ENCODE assay signal across 8 mouse cellular contexts in the genomic region with DNA sequence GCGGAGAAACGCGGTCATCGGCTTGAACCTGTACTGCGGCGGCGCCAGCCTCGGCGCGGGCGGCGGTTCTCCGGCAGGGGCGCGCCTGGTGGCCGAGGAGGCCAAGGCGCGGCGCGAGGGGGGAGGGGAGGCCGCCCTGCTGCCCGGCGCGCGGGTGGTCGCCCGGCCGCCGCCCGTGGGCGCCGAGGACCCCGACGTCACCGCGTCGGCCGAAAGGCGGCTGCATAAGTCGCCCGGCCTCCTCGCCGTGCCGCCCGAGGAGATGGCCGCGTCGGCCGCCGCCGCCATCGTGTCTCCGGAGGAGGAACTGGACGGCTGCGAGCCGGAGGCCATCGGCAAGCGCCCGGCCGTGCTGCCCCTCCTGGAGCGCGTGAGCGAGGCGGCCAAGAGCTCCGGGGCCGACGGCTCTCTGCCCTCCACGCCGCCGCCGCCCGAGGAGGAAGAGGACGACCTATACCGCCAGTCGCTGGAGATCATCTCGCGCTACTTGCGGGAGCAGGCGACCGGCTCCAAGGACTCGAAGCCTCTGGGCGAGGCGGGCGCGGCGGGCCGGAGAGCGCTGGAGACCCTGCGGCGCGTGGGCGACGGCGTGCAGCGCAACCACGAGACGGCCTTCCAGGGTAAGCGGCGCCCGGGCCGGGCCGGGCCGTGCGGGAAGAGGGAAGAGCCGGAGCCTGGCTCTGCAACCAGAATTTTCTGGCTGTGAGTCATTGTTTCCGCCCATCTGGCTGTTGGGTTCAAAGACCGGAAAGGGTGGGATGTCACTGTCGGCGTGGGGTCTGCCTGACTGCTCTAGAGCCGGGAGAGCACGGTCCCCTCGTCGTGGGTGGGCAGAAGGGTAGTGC. TPM values are rescaled to one million over a fixed set of nuclear protein-coding genes. Genes with fewer than 3 reads are reported as not detected.
DNase-seq lines count a peak whose midpoint lies in the region; ATAC-seq lines count a peak whose summit lies in the region.

No protein-coding gene starts in this region.

- H3K27me3 ChIP-seq in hindbrain, embryonic 14.5 days (ENCODE audit: control insufficient read depth, insufficient read depth, low read length) = no peaks in the 10 kb centered on the region
- H3K27me3 ChIP-seq in megakaryocyte, embryonic 14.5 days (replicated peaks) = no peaks in the 10 kb centered on the region

- H3K27ac ChIP-seq in hindbrain, embryonic 14.5 days = peak overlapping the region; percentile 95

- WGBS in hindbrain, embryonic 14.5 days = under 1% methylated on average over 77 of the region's 113 CpGs

- peak overlapping the region; percentile 86 for H3K4me3 ChIP-seq in hindbrain, embryonic 14.5 days (replicated peaks; ENCODE audit: low read length)
- H3K4me3 ChIP-seq in megakaryocyte, embryonic 14.5 days (replicated peaks) = peak overlapping the region; percentile 93

- ATAC-seq in hindbrain, embryonic 14.5 days (ENCODE audit: low FRiP score) = peak; percentile 77

- H3K9ac ChIP-seq in hindbrain, embryonic 14.5 days = peak overlapping the region; percentile 97

- intact Hi-C loops in left cerebral cortex, postnatal 10 days (cut with DNase I) = no loop called here

- H3K36me3 ChIP-seq in hindbrain, embryonic 14.5 days (replicated peaks; ENCODE audit: control insufficient read depth, insufficient read depth) = peaks cover 39% of the 10 kb centered on the region
- peaks cover 60% of the 10 kb centered on the region for H3K36me3 ChIP-seq in megakaryocyte, embryonic 14.5 days (replicated peaks; ENCODE audit: low read length)

- peaks cover 41% of the 10 kb centered on the region for H3K4me1 ChIP-seq in hindbrain, embryonic 14.5 days (replicated peaks; ENCODE audit: control insufficient read depth, insufficient read depth, low read length)
- peaks cover 64% of the 10 kb centered on the region for H3K4me1 ChIP-seq in megakaryocyte, embryonic 14.5 days

- no peaks in the 10 kb centered on the region for H3K9me3 ChIP-seq in hindbrain, embryonic 14.5 days (ENCODE audit: control insufficient read depth, low read length)
- H3K9me3 ChIP-seq in megakaryocyte, embryonic 14.5 days = no peaks in the 10 kb centered on the region

- DNase-seq in R1 (ENCODE audit: low read depth, low spot score) = peak; percentile 86
- DNase-seq in cerebellum, postnatal 25 days = peak; percentile 73 to 74
- peak; percentile 61 to 67 for DNase-seq in frontal cortex, postnatal 36 days (ENCODE audit: low spot score in 2 of 2)
- peak; percentile 75 for DNase-seq in hindbrain, embryonic 14.5 days (ENCODE audit: low spot score)
- DNase-seq in left cerebral cortex, postnatal 10 days (ENCODE audit: extremely low spot score in 1 of 2, low spot score in 2 of 2) = peak; percentile 40 to 90
- peak; percentile 48 for DNase-seq in right cerebral cortex, postnatal 4 days
- DNase-seq in c-Kit-positive CD71-positive TER-119-positive erythroid progenitor cells, embryonic 14.5 days (ENCODE audit: low spot score) = no peak

- H3K4me2 ChIP-seq in hindbrain, embryonic 14.5 days (replicated peaks) = peak overlapping the region; percentile 98

RNA-seq across cellular contexts. Expression of a gene that starts 0.5 kb away (rescaled TPM):
- polyA plus RNA-seq in hindbrain, embryonic 14.5 days (2014; fragmentation: Nextera tagmentation; extraction: Ambion mirVana) = 60.3 and 72.3 TPM in 2 replicates
- total RNA-seq in left cerebral cortex, postnatal 10 days (2021) = 10 to 100 TPM; 62.2 to 63.0 TPM
- 222 and 245 TPM in 2 replicates for polyA plus RNA-seq in megakaryocyte, embryonic 14.5 days (2012; ENCODE audit: insufficient read depth, low replicate concordance)

RNA-seq across cellular contexts. Expression of a gene that starts 28.6 kb away (rescaled TPM):
- polyA plus RNA-seq in hindbrain, embryonic 14.5 days (2014; fragmentation: Nextera tagmentation; extraction: Ambion mirVana) = 0.35 and 1.3 TPM in 2 replicates
- 1 to 10 TPM in 1 of 2 experiments, under 1 TPM in 1; 0.73 to 1.3 TPM for total RNA-seq in left cerebral cortex, postnatal 10 days (2021)
- 0.83 TPM in 1 of 2 replicates, not detected in the other for polyA plus RNA-seq in megakaryocyte, embryonic 14.5 days (2012; ENCODE audit: insufficient read depth, low replicate concordance)

RNA-seq across cellular contexts. Expression of a gene that starts 34.3 kb away (rescaled TPM):
- polyA plus RNA-seq in hindbrain, embryonic 14.5 days (2014; fragmentation: Nextera tagmentation; extraction: Ambion mirVana) = 95.1 and 102 TPM in 2 replicates
- 100 to 1,000 TPM; 231 to 238 TPM for total RNA-seq in left cerebral cortex, postnatal 10 days (2021)
- 21.1 and 41.0 TPM in 2 replicates for polyA plus RNA-seq in megakaryocyte, embryonic 14.5 days (2012; ENCODE audit: insufficient read depth, low replicate concordance)
